Mouse (Mus musculus): ENCODE data around the gene Irak1bp1. TPM values are rescaled to one million over a fixed set of nuclear protein-coding genes. Genes with fewer than 3 reads are reported as not detected.

Gene Irak1bp1
- total RNA-seq (2014; rRNA removed) (21.3 and 27.0 TPM in 2 replicates), polyA plus RNA-seq (2015; fragmentation: Nextera tagmentation; extraction: Ambion mirVana) (40.5 and 42.3 TPM in 2 replicates)

GRCm38 (mm10) chr9:82829007-82829689 lies at the start of gene Irak1bp1:
Irak1bp1 (plus strand) TSS chr9:82829540.
- no peak for DNase-seq (ENCODE audit: low spot score)

GRCm38 (mm10) chr9:82788375-82788774 lies 41.0 kb upstream of the Irak1bp1 start:
- Histone ChIP-seq H3K27ac (no peak overlapping the region), H3K4me2 (ENCODE audit: low read depth, low read length) (peak overlapping the region; percentile 23; the same call in 1 of the 2 replicates), H3K9ac (replicated peaks; ENCODE audit: low read length) (no peak overlapping the region), H3K4me1 (ENCODE audit: insufficient read depth, low read length) (no peaks in the 10 kb centered on the region), H3K9me3 (ENCODE audit: low read length) (no peaks in the 10 kb centered on the region), H3K4me3 (ENCODE audit: low read length) (no peak overlapping the region), H3K36me3 (ENCODE audit: insufficient read depth, low read length) (no peaks in the 10 kb centered on the region), H3K27me3 (ENCODE audit: insufficient read depth, low read length) (no peaks in the 10 kb centered on the region)
- no peak for ATAC-seq
- no peak for TF ChIP-seq CTCF (IDR thresholded peaks at IDR 0.05; ENCODE audit: low read depth)
- DNase-seq (ENCODE audit: low spot score) = no peak
- 29% methylated on average over 9 of the region's 9 CpGs for WGBS

More at GRCm38 (mm10) chr9:82829007-82829689, at the start of gene Irak1bp1:
- peak; percentile 54 for ATAC-seq
- Histone ChIP-seq H3K9ac (replicated peaks; ENCODE audit: low read length) (peak within 1 kb of the TSS; percentile 87), H3K9me3 (ENCODE audit: low read length) (no peaks in the 10 kb centered on the region), H3K27ac (peak within 1 kb of the TSS; percentile 94), H3K4me2 (ENCODE audit: low read depth, low read length) (peak within 1 kb of the TSS; percentile 71), H3K27me3 (ENCODE audit: insufficient read depth, low read length) (no peaks in the 10 kb centered on the region), H3K36me3 (ENCODE audit: insufficient read depth, low read length) (no peaks in the 10 kb centered on the region), H3K4me3 (ENCODE audit: low read length) (peak within 1 kb of the TSS; percentile 87), H3K4me1 (ENCODE audit: insufficient read depth, low read length) (0 out of 2 replicates have a peak, but pooled peaks cover 5% of the 10 kb centered on the region)
- WGBS = 8% methylated on average over 20 of the region's 20 CpGs
- no peak for TF ChIP-seq CTCF (IDR thresholded peaks at IDR 0.05; ENCODE audit: low read depth)

DNA sequence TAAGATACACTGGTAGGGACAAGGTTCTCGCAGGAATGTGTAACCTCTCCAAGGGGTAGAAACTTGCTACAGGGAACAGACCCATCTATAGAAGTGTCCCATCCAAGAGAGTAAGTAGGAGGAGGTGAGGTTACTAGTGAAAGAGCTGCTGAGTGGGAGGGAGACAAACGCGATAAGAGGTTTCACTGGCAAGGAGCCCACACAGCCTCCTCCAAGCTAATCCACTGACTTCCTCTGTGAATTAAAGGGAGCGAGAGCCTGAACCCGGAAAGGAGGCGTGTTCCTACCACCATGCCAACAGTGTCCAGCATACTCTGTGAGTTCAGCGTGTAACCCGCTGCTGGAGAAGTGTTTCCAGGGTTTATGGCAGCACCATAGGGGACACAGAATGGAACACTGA lies 29.0 kb upstream of the Irak1bp1 start:
- Histone ChIP-seq H3K9ac (replicated peaks; ENCODE audit: low read length) (no peak overlapping the region), H3K4me3 (ENCODE audit: low read length) (no peak overlapping the region), H3K27me3 (ENCODE audit: insufficient read depth, low read length) (no peaks in the 10 kb centered on the region), H3K9me3 (ENCODE audit: low read length) (no peaks in the 10 kb centered on the region), H3K4me1 (ENCODE audit: insufficient read depth, low read length) (no peaks in the 10 kb centered on the region), H3K27ac (no peak overlapping the region), H3K4me2 (ENCODE audit: low read depth, low read length) (no peak overlapping the region), H3K36me3 (ENCODE audit: insufficient read depth, low read length) (no peaks in the 10 kb centered on the region)
- DNase-seq (ENCODE audit: low spot score) (no peak), ATAC-seq (no peak)
- 61% methylated on average over 8 of the region's 8 CpGs for WGBS
- no peak for TF ChIP-seq CTCF (IDR thresholded peaks at IDR 0.05; ENCODE audit: low read depth)

DNA sequence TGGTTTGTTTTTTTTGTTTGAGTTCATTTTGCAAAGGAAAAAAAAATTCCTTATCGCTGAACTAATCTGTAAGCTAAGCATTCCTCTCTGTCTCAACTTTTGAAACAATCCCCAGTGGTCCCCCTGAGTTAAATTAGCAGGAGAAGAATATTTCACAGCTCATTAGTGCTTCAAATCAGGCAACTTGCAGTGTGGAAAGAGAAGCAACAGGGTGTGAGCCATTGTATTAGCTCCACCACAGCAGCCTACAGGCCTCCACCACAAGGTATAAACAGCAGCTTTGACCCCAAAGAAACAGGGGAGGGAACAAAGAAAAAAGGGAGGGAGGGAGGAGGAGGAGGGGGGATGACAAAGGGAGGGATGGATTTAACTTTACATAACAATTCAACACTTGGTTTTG lies 22.2 kb upstream of the Irak1bp1 start:
- Histone ChIP-seq H3K4me1 (ENCODE audit: insufficient read depth, low read length) (no peaks in the 10 kb centered on the region), H3K27me3 (ENCODE audit: insufficient read depth, low read length) (no peaks in the 10 kb centered on the region), H3K36me3 (ENCODE audit: insufficient read depth, low read length) (no peaks in the 10 kb centered on the region), H3K9me3 (ENCODE audit: low read length) (no peaks in the 10 kb centered on the region), H3K27ac (no peak overlapping the region), H3K9ac (replicated peaks; ENCODE audit: low read length) (no peak overlapping the region), H3K4me3 (ENCODE audit: low read length) (no peak overlapping the region), H3K4me2 (ENCODE audit: low read depth, low read length) (no peak overlapping the region)
- no peak for TF ChIP-seq CTCF (IDR thresholded peaks at IDR 0.05; ENCODE audit: low read depth)
- ATAC-seq (no peak), DNase-seq (ENCODE audit: low spot score) (no peak)
- WGBS = 8% methylated on average over 1 of the region's 1 CpGs

DNA sequence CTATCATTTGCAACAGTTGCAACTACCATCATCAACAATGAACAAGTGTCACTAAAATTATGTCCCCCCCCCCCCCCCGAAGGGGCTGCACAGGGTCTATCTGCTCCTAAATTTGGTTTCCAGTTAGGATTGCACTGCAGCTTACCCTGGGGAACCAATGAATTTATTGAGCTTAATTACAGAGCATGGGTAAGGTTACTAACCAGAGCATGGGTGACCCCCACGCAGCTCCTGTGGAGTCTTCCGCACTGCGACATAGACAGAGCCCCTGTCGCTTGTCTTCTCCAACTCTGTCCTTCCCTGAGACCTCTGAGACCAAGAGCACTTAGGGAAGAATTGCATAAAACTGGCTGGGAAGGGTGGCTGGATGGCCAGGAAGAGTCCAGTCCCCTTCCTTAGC lies 21.7 kb upstream of the Irak1bp1 start:
- Histone ChIP-seq H3K27ac (no peak overlapping the region), H3K36me3 (ENCODE audit: insufficient read depth, low read length) (no peaks in the 10 kb centered on the region), H3K9me3 (ENCODE audit: low read length) (no peaks in the 10 kb centered on the region), H3K4me2 (ENCODE audit: low read depth, low read length) (no peak overlapping the region), H3K9ac (replicated peaks; ENCODE audit: low read length) (no peak overlapping the region), H3K27me3 (ENCODE audit: insufficient read depth, low read length) (no peaks in the 10 kb centered on the region), H3K4me1 (ENCODE audit: insufficient read depth, low read length) (no peaks in the 10 kb centered on the region), H3K4me3 (ENCODE audit: low read length) (no peak overlapping the region)
- no peak for DNase-seq (ENCODE audit: low spot score)
- no peak for ATAC-seq
- WGBS = 37% methylated on average over 5 of the region's 5 CpGs
- TF ChIP-seq CTCF (IDR thresholded peaks at IDR 0.05; ENCODE audit: low read depth) = no peak

- Histone ChIP-seq H3K4me1 (ENCODE audit: insufficient read depth, low read length) (no peaks in the 10 kb centered on the region), H3K4me2 (ENCODE audit: low read depth, low read length) (no peak overlapping the region), H3K27me3 (ENCODE audit: insufficient read depth, low read length) (no peaks in the 10 kb centered on the region), H3K27ac (no peak overlapping the region), H3K9ac (replicated peaks; ENCODE audit: low read length) (no peak overlapping the region), H3K9me3 (ENCODE audit: low read length) (no peaks in the 10 kb centered on the region), H3K36me3 (ENCODE audit: insufficient read depth, low read length) (no peaks in the 10 kb centered on the region), H3K4me3 (ENCODE audit: low read length) (no peak overlapping the region)
- ATAC-seq = no peak
- no peak for DNase-seq (ENCODE audit: low spot score)
- 54% methylated on average over 12 of the region's 12 CpGs for WGBS
- no peak for TF ChIP-seq CTCF (IDR thresholded peaks at IDR 0.05; ENCODE audit: low read depth)
These were observed 17.0 kb upstream of the Irak1bp1 start for GRCm38 (mm10) chr9:82812172-82812963.

Measured in hindbrain, postnatal 0 days (tissue).